Mouse (Mus musculus): ENCODE measurements at regions not wholly inside any gene's neighbourhood (a gene's known extent, or its start where the extent isn't known, plus 50 kb on each side); places are given as distances from the start of the nearest gene placed in this dataset.

DNA sequence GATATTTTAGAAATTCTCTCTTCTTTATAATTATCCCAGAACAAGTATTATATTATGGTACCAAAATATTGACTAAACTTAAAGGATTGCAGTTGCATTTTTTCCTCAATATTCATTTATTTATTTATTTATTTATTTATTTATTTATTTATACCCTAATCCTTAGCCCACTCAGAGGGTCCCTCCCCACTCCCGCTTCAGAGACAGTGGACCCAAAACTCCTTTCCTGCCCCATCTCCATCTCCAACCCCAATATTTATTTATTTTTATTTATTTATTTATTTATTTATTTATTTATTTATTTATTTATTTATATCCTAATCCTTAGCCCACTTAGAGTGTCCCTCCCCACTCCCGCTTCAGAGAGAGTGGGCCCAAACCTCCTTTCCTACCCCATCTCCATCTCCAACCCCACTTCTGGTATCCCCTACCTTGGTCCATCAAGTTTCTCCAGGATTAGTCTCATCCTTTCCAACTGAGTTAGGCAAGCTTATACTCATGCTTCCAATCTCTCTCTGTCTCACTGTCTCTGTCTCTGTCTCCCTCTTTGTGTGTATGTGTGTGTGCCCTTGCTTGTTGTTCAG lies 1340.8 kb downstream of the Cntnap5b start:
- DNase-seq, result no peak

DNA sequence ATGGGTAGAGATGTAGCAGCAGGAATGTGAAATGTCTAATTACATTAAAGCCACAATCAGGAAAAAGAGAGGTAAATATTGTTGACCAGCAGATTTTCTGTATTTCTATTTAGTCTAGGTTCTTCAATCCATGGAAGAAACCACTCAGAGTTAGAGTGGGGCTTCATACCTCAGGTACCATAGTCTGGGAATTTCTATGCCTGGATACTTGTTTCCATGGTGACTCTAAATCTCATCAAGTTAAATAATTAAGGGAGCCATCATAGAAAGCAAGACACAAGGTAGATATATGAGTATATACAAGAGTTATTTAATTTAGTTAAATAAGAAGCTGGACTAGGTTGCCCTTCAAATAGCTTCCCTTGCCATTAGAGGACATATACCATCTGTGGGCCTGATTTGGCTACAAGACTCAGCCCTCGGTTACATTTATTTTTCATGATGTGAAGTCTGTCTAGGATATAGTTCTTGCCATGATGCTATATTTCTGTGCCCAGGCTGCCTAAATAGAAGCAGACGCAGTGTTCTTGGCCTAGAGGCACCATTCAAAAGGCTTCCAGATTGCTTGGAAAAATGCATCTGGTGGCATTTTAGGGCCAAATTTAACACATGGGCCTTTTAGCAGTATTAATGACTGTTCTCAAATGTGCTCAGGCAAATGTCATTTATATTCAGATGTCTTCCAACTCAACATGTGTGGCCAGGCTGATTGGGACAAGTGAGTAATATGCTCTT lies 1349.7 kb downstream of the Cntnap5b start:
- peak; percentile 84 for DNase-seq

DNA sequence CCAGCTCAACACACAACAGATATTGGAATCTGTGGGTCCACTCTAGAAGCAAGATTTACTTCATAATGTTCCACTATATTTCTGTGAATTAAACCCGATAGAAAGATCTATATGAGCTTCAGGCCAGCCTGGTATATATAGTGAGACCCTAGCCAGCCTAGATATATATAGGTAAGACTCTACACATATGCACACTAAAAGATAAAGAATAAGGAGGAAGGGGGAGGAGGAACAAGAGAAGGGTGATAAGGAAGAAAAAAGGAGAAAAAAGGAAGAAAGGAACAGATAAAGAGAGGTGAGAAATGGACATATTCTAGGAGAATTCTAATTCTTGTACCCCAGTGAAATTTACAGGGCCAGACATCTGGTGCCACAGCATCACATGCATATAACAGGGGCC lies 1354.7 kb downstream of the Cntnap5b start:
- DNase-seq, result no peak

DNA sequence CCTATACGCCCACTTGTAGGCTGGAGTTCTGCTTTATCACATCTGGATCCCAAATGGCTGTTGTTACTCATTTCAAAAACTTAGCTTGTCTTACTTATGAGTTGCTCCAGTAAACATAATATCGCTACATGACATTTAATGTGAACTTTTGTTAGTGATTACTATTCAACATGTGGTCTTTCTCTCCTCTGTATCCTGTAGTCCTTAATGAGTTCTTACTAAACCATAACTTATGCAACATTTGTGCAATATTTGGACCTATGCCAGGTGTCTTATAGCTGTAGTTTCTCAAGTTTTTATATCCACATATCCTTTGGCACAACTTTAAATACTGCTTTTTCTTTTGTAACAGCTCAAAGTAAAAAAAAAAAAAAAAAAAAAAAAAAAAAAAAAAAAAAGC lies 1394.1 kb downstream of the Cntnap5b start:
- DNase-seq, result no peak

Data from layer of hippocampus, adult 9-11 months (tissue).